Mouse (Mus musculus) layer of hippocampus, postnatal 25 days (tissue): ENCODE data around the gene Abca13. TPM values are rescaled to one million over a fixed set of nuclear protein-coding genes. Genes with fewer than 3 reads are reported as not detected.
"Not testable (repeated sequence)": the region's sequence is repeated elsewhere in the genome, so short reads cannot be mapped to it uniquely, and the experiment has no call there.

Experiments
- DNase-seq, 2 experiments: peaks; one replicate each; pipeline ENCODE4 v3.0.0; 2022; ENCODE audit warnings: mixed read lengths in 2 of 2, low spot score in 1 of 2; ENCODE audit errors: extremely low spot score in 1 of 2
- total RNA-seq, 2 experiments: library from RNA; stranded (reverse); gene quantifications; 2 replicates each; pipeline ENCODE4 v1.2.3; 2021

Gene Abca13
- total RNA-seq, 2 experiments from 2014 or later = 0.02 TPM

DNA sequence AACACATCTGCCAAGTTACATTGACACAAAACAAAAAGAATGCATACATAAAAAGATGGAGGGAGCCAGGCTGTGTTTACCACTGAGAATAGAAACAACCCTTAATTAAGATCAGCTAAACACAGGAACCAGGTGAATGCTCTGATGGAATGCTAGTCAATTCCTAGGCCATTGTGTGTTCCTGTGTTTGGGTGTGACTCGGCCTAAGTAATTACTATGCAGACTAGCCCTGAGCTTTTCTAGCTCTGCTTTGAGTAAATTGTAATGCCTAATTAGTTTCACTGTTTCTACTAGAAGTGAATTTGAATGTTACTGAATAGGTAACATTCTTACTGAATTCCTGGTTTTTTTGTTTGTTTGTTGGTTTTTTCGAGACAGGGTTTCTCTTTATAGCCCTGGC lies 323.2 kb downstream of the Abca13 start:
- DNase-seq = not testable (repeated sequence)

GRCm38 (mm10) chr11:9528556-9528955 lies 336.8 kb downstream of the Abca13 start:
- DNase-seq = no peak

DNA sequence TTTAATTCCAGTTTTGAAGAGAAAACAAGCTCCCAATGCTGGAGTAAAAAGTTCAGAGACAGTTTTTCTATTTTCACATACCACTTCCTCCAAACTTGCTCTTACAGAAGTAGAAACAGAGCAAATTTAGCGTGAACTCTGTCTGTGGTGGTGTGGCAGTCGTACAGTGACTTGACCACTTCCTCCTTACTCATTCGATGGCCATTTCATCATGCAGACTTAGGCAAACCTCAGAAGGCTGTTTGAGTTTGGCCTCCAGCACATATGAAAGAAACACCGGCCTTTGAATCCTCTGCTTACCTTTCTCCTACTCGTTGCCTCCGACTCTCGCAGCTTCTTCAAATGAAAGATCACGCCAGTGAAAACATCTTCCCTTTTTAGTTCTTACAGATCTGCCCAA lies 340.0 kb downstream of the Abca13 start:
- no peak for DNase-seq

- DNase-seq = no peak
These were observed 341.4 kb downstream of the Abca13 start for GRCm38 (mm10) chr11:9533189-9533588.

- no peak for DNase-seq
These were observed 342.0 kb downstream of the Abca13 start for GRCm38 (mm10) chr11:9533658-9534202.

- no peak for DNase-seq
These were observed 345.1 kb downstream of the Abca13 start for GRCm38 (mm10) chr11:9536811-9537210.

- DNase-seq = no peak
These were observed 346.6 kb downstream of the Abca13 start for GRCm38 (mm10) chr11:9538328-9538727.

GRCm38 (mm10) chr11:9560026-9560425 lies 368.3 kb downstream of the Abca13 start:
- DNase-seq = no peak

DNA sequence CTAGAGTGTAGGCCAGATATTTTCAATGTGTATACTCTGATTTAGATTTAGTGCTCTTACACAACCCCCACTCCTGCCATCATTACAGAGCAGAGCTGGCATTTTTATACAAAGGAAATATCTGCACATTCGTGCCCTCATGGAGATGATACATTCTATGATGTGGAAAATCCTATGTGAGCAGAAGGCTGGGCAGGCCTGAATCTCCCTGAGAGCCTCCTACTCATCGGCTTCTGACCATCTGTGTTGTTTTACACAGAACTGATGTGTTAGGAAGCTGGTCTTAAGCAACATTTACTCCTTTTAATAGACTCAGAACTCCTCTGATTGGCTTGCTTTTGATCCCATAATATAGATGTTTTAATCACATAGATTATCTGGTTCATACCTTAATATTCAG lies 376.6 kb downstream of the Abca13 start:
- no peak for DNase-seq

DNA sequence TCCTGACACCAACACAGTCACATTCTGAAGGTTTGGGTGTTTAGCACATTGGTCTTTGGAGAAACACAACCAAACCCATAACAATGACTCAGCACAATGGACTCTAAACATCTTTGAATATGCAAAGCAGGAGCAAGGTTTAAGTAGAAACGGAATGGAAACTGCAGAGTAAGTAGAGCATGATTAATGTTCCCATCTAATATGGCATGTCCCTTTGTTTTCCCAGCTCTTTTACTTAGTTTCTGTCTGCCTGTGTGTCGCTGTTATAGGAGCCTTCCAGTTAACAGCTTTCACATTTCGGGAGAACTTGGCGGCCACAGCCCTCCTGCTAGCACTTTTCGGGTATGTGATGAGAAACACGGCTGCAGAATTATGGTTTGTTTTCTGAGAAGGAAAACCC lies 378.6 kb downstream of the Abca13 start:
- no peak for DNase-seq

DNA sequence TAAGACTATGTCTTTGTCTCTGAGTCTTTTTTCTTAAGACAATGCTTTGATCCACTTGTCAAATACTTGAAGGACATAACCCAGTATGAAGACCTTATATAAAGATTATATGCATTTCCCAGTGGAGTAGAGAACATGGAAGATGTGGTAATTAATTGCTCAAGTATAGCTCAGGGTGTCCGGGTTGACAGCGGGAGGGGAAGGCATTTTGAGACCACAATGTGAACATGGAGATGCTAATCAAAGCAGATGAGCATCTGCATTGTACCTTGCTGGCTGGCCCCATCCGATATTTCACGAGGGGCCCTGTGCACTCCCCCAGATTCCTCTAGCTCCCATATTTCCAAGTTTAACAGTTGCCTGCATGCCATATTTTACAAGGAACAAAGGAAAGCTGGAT lies 383.2 kb downstream of the Abca13 start:
- no peak for DNase-seq

- DNase-seq = no peak
These were observed 400.1 kb downstream of the Abca13 start for GRCm38 (mm10) chr11:9591757-9592316.

DNA sequence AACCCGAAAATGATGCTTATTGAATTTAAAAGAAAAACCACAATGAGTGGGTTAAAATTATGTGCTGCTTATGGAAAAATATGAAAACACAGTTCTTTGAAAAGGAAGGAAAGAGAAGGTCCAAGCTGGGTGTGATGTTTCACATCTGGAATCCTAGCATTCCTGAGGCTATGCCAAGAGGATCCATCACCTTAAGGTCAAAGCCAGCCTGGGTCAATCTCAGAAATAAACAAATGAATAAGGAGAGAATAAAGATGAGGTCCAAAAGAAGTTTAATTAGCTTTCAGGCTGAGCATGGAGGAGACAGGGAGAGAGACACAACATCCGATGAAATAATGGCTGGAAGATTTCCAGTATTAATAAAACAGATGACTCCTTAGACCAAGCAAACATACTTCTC lies 405.6 kb downstream of the Abca13 start:
- DNase-seq = no peak

DNA sequence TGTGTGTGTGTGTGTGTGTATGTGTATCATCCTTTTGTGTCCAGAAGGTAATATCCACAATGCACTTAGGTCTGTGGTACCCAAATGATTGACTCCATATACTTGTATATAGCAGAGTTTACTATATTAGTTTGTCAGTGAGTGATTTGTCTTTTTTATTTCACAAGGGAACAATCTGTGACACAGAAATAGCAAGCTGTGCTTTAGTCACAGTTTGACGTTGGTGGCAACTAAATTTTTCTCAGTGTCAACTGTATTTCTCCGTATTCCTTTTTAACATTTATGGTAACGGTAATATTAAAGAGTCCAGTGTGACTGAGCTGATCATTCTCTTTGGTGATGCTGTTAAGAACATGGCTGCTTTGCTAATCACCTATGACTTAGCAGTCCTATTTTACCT lies 409.4 kb downstream of the Abca13 start:
- DNase-seq = no peak

DNA sequence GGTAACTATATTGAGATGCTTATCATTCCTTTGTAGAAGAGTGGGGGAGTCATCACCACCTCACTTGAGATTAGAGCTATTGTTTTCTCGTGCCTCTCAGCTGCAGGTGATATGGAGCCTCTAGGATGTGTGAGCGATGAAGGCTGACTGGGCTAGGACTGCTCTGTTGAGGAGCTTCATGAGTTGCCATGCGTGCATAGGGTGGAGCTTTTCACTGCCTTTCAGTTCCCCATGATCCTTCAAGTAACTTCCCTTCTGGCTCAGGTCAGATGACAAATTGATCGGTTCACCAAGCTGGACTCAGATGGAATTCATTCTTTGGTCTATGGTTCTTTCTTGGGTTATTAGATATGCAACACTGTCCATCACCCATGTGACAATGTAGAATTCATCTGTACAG lies 410.4 kb downstream of the Abca13 start:
- no peak for DNase-seq

- no peak for DNase-seq
These were observed 416.5 kb downstream of the Abca13 start for GRCm38 (mm10) chr11:9608249-9608648.

DNA sequence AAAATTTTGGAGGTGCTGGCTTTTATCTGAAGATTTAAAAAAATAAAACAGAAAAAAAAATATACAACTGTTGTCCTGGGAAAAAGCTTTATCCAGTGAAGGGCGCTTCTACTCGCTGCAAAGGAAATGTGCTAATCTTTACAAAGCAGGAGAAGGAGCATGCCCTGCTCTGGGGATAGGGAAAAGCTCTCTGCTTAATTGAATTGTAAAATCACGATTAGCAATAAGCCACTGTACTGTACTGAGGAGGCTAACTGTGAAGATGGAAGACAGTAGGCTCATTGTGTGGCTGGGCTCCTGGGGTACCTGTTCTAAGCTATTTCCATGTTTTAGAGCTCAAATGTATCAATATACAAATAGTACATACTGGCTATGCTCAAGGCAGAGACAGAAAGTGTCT lies 417.3 kb downstream of the Abca13 start:
- DNase-seq = no peak

GRCm38 (mm10) chr11:9616133-9616532 lies 424.4 kb downstream of the Abca13 start:
- DNase-seq = no peak

GRCm38 (mm10) chr11:9616665-9617064 lies 424.9 kb downstream of the Abca13 start:
- DNase-seq = no peak

GRCm38 (mm10) chr11:9619986-9620385 lies 428.2 kb downstream of the Abca13 start:
- DNase-seq = no peak

DNA sequence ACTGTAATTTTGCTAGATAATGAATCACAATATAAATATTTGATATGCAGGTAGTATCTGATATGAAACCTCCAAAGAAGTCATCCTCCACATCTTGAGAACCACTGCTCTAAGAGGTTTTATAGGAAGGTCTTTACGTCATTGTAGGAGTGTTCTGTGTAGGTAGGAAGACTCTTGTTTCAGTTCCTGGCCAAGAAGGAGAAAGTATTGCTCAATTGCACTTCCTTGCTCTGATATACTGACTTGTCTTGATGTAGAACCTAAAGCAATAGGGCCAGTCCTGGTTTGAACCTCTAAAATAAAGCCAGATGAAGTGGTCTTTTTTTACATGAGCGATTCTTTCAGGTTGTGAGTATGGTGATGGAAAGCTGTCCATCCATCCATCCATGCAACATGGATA lies 431.1 kb downstream of the Abca13 start:
- no peak for DNase-seq

- DNase-seq = no peak
These were observed 433.0 kb downstream of the Abca13 start for GRCm38 (mm10) chr11:9624753-9625152.

GRCm38 (mm10) chr11:9625812-9626211 lies 434.1 kb downstream of the Abca13 start:
- DNase-seq = no peak
